Mouse (Mus musculus) left cerebral cortex, postnatal 14 days (tissue): ENCODE data around the gene Prrt1. TPM values are rescaled to one million over a fixed set of nuclear protein-coding genes. Genes with fewer than 3 reads are reported as not detected.

ENCODE experiments used
- DNase-seq, 2 experiments: peaks; one replicate each; pipeline ENCODE4 v3.0.0; 2021 to 2022; ENCODE audit warnings: low spot score in 2 of 2, mixed read lengths in 1 of 2
- intact Hi-C: fragments of 180-260 bp; cut with DNase I; formaldehyde crosslinking; loops from one replicate; pipeline ENCODE4 v1.15.1; 2025
- total RNA-seq, 2 experiments: library from RNA; stranded (reverse); gene quantifications; 2 replicates each; pipeline ENCODE4 v1.2.3; 2021

Gene Prrt1
- total RNA-seq, 2 experiments from 2014 or later, result 195 to 228 TPM

- intact Hi-C loops, result loop anchor here (5.0 kb wide), 1 partner anchor 472 kb away; the partner anchor contains the start of gene Brd2
- DNase-seq, result no peak
Observed at GRCm38 (mm10) chr17:34593752-34594525, 35.4 kb upstream of the Prrt1 start.

DNA sequence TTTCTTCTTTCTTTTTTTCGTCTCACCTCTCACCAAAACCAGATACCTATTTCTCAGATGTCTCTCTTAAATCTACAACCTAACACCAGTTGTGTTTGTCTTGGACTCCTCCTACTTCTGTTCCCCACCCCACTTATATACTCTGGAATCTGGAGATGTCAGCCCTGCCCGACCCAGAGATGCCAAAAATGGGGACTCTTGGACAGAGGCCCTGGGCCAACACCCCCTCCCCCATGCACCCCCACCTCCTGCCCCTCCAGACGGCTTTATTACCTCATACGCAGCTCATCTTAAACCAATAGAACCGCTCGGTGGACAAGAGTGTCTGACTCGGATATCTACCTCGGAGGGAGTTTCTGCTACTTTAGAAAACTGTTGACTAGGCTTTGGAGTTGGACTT lies 33.2 kb upstream of the Prrt1 start:
- no peak for DNase-seq
- intact Hi-C loops, result no loop called here

DNA sequence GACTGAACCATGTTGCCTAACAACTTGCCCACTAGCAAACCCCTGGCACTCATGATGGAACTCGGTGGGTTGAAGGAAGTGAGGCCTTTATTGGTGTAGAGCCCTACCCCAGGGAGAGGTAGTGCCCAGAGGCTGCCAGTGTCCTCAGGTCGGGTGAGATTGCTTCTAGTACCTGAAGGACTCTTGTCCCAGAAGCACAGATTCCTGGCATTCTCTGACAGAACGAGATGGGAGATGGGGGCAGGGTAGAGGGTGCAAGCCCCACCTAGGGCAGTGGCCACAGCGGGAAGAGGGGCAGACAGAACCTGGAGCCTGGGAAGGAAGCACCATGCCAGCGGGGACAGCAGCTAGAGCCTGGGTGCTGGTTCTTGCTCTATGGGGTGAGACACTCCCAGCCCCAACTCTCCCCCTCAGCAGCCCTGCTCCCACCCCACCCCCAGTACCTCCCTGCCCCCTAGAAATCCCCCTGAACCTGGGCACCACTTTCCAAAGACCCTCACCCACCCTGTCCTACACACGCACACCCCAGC lies 31.7 kb upstream of the Prrt1 start, which contains the start of gene Ager:
TSS of gene Ager (plus strand) at position 297 of the 530 bp plus-strand sequence.
- DNase-seq, result no peak
- intact Hi-C loops, result no loop called here

DNA sequence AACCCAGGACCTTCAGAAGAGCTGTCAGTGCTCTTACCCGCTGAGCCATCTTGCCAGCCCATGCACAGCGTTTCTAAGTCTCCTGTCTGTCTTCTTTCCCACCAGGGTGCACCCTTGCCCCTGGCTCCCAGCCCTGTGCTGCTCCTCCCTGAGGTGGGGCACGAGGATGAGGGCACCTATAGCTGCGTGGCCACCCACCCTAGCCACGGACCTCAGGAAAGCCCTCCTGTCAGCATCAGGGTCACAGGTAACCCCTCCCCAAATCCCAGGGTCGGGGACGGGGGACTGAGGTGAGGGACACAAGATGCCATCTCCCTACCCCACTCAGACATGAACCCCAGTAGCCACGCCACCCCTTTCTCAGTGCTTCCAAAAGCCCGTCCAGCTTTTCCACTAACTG lies 29.4 kb upstream of the Prrt1 start:
- intact Hi-C loops, result loop anchor here (10.0 kb wide), 2 partner anchors 565 to 635 kb away; partner anchors contain the start of genes Atp6v1g2, Col11a2, Nfkbil1 and Rxrb
- DNase-seq, result no peak

DNA sequence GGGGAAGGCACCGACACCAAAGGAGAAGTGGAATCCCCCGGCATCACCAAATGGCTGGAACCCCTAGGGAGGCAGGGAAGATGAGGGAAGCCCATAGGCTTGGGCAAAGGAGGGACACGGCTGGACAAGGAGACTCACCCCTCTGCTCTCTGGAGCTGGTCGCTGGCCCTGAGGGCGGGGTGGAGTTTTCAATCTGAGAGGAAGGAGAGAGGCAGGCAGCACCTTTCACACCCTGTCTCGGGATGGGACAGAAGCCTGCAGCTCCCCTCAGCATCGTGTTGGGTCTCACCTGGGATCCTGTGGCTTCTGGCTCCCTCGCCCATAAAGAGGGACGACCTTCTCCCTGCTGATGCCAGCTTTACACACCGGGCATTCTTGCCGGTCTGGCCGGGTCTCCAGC lies 27.5 kb upstream of the Prrt1 start:
- intact Hi-C loops, result loop anchor here (1.0 to 10.0 kb wide), 3 partner anchors 9 to 633 kb away; partner anchors contain the start of genes Atp6v1g2, Col11a2, Nfkbil1 and Rxrb
- DNase-seq, result no peak

DNA sequence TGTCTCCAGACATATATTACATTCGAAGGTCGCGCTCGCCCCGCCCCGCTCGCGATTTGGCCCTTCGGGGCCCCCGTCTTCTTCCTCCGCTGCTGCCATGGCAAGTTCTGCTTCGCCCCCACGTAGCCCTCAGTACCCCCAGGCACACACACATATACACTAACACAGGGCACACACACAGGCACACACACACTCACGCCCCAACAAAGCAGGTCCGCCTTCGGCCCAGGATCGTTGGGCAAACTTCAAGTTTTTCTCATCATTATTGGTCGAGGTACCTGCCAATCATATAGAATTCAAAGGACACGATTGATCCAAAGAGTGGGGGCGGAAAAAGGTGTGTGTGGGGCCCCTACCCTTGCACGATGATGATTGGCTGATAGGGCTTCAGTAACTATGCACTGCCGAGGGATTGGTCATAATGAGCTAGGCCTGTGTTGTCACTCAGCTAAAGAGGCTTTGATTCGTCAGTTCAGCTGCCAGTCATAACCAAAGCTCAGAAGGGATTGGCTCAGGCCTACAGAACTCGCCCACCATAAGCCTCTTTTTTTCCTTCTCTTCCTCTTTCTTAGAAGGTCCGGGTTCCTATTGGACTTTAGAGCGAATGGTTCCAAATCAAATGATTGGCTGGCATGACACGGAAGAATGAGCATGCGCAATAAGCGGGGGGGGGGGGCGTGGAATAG lies 25.8 kb upstream of the Prrt1 start, which contains the start of gene Rnf5:
TSS of gene Rnf5 (minus strand) at position 316 of the 686 bp plus-strand sequence.
- DNase-seq, result peak; percentile 100
- intact Hi-C loops, result loop anchor here (10.0 kb wide), 2 partner anchors 569 to 631 kb away; partner anchors contain the start of genes Atp6v1g2, Col11a2, Nfkbil1 and Rxrb

- peak; percentile 97 to 99 for DNase-seq
- intact Hi-C loops, result loop anchor here (10.0 kb wide), 2 partner anchors 569 to 631 kb away; partner anchors contain the start of genes Atp6v1g2, Col11a2, Nfkbil1 and Rxrb
Observed at GRCm38 (mm10) chr17:34604061-34604508, 25.2 kb upstream of the Prrt1 start, which contains the start of gene Agpat1. TSS of gene Agpat1 (plus strand) at chr17:34604262.

DNA sequence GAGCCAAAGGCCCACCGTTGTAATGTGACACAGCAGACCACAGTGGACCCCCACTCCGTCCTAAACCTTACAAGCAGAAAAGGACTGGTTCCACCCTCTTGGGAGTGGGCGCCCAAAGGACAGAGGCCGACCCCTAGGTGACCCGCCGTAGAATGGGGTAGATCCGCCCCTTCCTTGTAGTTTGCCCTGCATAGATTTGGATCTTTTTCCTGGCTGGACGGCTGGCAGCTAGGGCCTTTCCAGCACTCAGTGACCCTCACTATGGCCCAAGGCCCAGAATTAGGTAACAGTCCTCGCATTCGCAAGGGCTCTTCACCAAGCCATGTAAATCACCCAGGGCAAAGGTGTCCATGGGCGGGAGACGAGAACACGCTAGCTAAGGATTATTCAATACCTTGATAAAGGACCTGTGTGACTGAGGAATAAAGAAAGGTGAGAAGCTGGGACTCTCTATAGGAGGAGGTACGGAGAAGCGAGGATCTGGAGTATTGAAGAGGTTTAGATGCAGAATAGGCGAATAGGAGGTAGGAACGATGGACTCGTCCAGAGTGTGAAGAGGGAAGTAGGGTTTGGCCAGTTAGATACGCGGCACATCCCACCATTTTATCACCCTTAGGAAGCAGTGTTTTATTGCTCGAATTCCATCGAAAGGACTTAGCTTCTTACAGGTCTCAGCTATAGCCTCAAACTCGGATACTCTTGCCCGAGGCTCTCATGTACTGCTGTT lies 24.7 kb upstream of the Prrt1 start:
- intact Hi-C loops, result loop anchor here (10.0 kb wide), 2 partner anchors 570 to 630 kb away; partner anchors contain the start of genes Atp6v1g2, Col11a2, Nfkbil1 and Rxrb
- no peak for DNase-seq

DNA sequence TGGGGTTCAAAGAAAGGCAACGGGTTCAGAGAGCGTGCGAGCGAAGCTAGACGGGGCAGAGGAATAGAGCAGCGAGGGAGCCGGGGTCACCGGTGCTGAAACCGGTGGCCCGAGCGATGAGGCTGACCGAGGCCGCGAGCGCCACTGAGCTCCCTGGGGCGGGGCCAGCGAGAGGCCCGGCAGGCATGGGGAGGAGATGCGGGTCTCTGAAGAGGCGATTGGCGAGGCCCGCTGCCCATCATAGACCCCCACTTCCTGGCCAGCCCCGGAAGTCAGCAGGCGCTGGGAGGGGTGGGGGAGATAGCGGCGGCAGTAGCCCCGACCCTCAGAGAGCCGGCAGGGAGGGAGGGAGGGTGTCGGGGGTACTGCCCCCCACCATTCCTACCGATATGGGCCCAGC lies 23.7 kb upstream of the Prrt1 start:
- intact Hi-C loops, result loop anchor here (10.0 kb wide), 2 partner anchors 571 to 629 kb away; partner anchors contain the start of genes Atp6v1g2, Col11a2, Nfkbil1 and Rxrb
- peak; percentile 98 to 99 for DNase-seq

DNA sequence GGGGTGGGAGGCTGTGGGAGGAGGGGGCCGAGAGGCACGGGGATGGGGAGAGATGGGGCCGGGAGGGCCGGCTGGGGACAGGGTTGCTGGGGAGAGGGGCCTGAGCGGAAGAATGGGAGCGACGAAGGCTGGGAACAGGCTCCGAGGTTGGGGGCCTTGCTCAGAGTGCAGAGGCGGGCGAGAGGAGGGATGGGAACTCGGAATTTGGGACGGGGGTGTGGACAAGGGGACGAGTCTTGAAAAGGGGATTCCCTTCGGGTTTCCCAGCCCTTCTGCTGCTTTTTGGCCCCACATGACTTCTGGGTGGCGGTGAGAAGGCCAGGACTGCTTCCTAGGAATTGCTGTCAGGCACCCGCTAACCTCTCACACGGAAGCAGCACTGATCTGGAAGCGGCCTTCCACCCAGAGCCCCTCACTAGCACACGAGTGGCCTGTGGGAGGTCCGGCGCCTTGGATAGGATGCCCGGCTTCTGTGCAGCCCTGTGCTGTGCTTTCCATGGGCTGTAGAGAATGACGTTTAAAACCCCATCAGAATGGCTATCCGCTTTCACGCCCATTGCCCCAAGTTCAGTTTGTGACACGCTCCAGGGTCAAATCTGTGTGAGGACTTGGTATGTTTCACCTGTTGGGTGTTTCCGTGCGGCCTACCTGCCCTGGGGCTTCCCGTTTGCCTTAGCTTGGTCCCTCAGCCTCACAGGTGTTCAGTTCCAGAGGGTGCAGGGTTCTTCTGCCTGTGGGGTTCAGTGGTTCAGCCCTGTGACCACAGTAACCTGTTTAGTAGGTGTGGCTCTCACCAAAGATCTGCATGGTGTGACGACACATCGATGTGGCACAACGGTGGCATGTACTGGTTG lies 22.9 kb upstream of the Prrt1 start:
- DNase-seq, result peak in 1 of 2 experiments; percentile 27

DNA sequence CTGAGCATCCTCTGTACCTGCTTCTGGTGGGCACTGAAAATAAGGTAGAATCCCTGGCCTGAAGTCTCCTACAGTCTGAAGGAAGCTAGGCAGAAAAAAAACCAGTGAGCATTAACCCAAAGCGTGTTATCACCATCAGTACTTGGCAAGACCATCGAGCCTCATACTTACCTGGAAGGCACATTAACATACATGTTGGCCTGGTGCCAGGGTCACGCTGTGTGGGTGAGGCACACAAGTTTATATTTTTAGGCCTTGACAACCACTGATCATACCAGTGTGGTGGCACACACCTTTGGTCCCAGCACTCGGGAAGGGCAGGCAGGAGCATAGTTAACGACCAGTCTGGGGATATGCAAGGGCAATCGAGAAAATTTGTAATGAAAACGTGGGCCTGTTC lies 21.3 kb upstream of the Prrt1 start:
- DNase-seq, result no peak
- intact Hi-C loops, result loop anchor here (10.0 kb wide), 2 partner anchors 573 to 627 kb away; partner anchors contain the start of genes Atp6v1g2, Col11a2, Nfkbil1 and Rxrb

More for the DNA sequence above, 22.9 kb upstream of the Prrt1 start:
- intact Hi-C loops, result loop anchor here (10.0 kb wide), 2 partner anchors 572 to 628 kb away; partner anchors contain the start of genes Atp6v1g2, Col11a2, Nfkbil1 and Rxrb

DNA sequence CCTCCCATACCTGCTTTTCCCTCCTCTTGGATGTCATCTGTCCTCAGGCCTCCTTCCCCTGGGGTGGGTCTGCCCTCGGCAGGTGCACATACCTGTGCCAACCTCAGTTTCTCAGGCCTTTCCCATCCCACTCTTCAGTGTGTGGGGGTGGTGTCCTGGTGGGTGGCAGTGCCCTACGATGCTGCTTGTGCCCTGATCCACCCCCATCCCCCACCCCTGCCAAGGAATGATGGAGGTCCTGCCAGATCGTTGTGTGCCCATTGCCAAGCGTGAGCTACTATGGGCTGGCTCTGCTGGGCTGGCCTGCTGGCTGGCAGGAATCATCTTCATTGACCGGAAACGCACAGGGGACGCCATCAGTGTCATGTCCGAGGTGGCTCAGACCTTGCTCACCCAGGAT lies 18.3 kb upstream of the Prrt1 start:
- intact Hi-C loops, result no loop called here

GRCm38 (mm10) chr17:34613054-34613645 lies 16.2 kb upstream of the Prrt1 start:
- intact Hi-C loops, result no loop called here

More for the DNA sequence above, 18.3 kb upstream of the Prrt1 start:
- DNase-seq, result no peak

DNA sequence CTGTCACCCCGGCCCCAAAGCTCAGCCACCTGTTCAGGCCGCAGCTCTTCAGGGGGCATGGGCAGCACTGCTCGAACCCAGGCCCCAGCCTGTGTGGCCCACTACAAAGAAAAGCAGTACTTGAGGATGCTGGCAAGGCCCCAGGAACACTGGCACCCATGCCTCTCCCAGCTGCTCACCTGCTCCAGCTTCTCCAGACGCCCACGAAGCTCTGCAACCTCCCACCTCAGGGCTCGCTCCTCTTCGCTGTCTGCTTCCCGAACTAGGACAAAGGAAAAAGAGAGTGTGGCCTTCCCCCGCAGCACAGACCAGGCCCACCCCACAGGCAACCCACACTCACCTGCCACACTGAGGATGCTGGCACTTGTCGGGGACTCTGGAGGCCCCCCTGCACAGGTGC lies 15.5 kb upstream of the Prrt1 start:
- DNase-seq, result no peak
- intact Hi-C loops, result no loop called here

More at GRCm38 (mm10) chr17:34613054-34613645, 16.2 kb upstream of the Prrt1 start:
- no peak for DNase-seq

DNA sequence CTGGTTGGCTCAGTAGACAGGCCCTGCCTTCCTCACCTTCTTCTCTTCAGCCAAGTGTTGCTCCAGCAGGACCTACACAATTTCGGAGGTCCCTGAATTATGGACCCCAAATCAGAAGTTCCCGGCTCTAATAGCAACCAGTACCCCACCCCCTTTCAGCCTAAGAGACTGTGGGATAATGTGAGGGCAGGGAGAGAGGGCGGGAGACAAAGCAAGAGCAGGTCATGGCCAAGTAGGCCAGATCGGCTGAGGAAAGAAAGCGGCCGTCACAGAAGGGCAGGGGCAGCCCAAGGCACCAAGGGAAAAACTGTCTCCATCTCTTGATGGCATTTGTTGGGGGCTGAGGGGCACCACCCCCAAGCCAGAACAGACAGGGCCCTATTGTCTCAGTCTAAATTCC lies 13.5 kb upstream of the Prrt1 start, which contains the start of gene Egfl8:
TSS of gene Egfl8 (minus strand) at position 101 of the 400 bp plus-strand sequence.
- intact Hi-C loops, result no loop called here
- no peak for DNase-seq

- intact Hi-C loops, result no loop called here
- peak in 1 of 2 experiments; percentile 66 for DNase-seq
Observed at GRCm38 (mm10) chr17:34618999-34619398, 10.3 kb upstream of the Prrt1 start.

- intact Hi-C loops, result loop anchor here (10.0 kb wide), 1 partner anchor 176 kb away; no protein-coding TSS in a partner anchor
- no peak for DNase-seq
Observed at GRCm38 (mm10) chr17:34621006-34621405, 8.3 kb upstream of the Prrt1 start.
